Mouse (Mus musculus) kidney, embryonic 16.5 days (tissue): ENCODE data around the gene Pdcd4. TPM values are rescaled to one million over a fixed set of nuclear protein-coding genes. Genes with fewer than 3 reads are reported as not detected.

Source experiments
- ATAC-seq: fragments of 200-750 bp; cut with Nextera tagmentation; 2 replicates; pipeline ENCODE4 v1.8.0; 2017; ENCODE audit warnings: moderate TSS enrichment; ENCODE audit not compliant: low FRiP score, low TSS enrichment
- H3K27ac ChIP-seq: fragments of 300-500 bp; sonication (generic); 2 replicates; pipeline ENCODE4 v1.5.1; 2014; ENCODE audit warnings: low read length
- H3K27me3 ChIP-seq: fragments of 300-500 bp; sonication (generic); 2 replicates; pipeline ENCODE4 v1.6.1; 2014; ENCODE audit warnings: low read length, control low read depth, mixed read lengths; ENCODE audit not compliant: insufficient read depth
- H3K36me3 ChIP-seq: fragments of 300-500 bp; sonication (generic); 2 replicates; pipeline ENCODE4 v1.6.1; 2014; ENCODE audit warnings: low read length, control low read depth, mixed read lengths; ENCODE audit not compliant: insufficient read depth
- H3K4me1 ChIP-seq: fragments of 300-500 bp; sonication (generic); 2 replicates; pipeline ENCODE4 v1.6.1; 2014; ENCODE audit warnings: low read length, control low read depth, mixed read lengths; ENCODE audit not compliant: insufficient read depth
- H3K4me2 ChIP-seq: fragments of 300-500 bp; sonication (generic); replicated peaks from 2 replicates; pipeline ENCODE4 v1.6.1; 2014; ENCODE audit warnings: low read depth, low read length
- H3K4me3 ChIP-seq: fragments of 300-500 bp; sonication (generic); 2 replicates; pipeline ENCODE4 v1.5.1; 2014; ENCODE audit warnings: mild to moderate bottlenecking, low read length
- H3K9ac ChIP-seq: fragments of 300-500 bp; sonication (generic); replicated peaks from 2 replicates; pipeline ENCODE4 v1.6.1; 2014; ENCODE audit warnings: low read length
- H3K9me3 ChIP-seq: fragments of 300-500 bp; sonication (generic); 2 replicates; pipeline ENCODE4 v1.6.1; 2016; ENCODE audit warnings: low read length, control low read depth
- WGBS: fragments of 180-500 bp; shearing (Covaris S2); extraction: QIAGEN DNeasy Blood & Tissue Kit; methylation state at CpG from one replicate; pipeline ENCODE4 v1.1.7; 2014; 5-methylcytosine and 5-hydroxymethylcytosine counted together
- polyA plus RNA-seq: library from polyadenylated mRNA; unstranded; fragments of >200 nt; fragmentation: Nextera tagmentation; extraction: Ambion mirVana; gene quantifications from 2 replicates; pipeline ENCODE4 v1.2.1, GENCODE M21; 2015

Gene Pdcd4
- polyA plus RNA-seq, 1 experiment from 2014 or later: 106 TPM

DNA sequence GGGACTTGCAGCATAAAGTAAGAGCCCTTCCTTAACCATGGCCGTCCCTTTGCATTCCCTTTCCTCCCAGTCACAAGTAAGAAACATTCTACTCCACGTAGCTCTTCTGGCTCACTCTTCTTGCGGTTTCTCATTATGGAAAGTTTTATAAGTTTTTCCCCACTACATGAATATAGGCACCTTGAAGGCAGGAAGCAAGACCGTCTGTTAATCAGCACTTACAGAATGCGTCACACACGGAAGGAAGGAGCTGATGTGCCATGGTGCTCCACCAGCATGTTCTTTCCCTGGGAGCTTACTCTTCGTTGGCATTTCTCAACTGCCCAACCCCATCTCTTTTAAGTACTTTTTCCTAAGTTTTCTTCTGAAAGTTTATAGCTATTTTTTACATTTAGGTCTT lies 79.9 kb downstream of the Pdcd4 start:
- Histone ChIP-seq H3K36me3 (peaks cover 4% of the 10 kb centered on the region; the same call in 1 of the 2 replicates), H3K4me2 (no peak overlapping the region), H3K9me3 (no peaks in the 10 kb centered on the region; the same call in 1 of the 2 replicates), H3K4me1 (no peaks in the 10 kb centered on the region), H3K9ac (no peak overlapping the region), H3K27me3 (no peaks in the 10 kb centered on the region), H3K27ac (no peak overlapping the region), H3K4me3 (no peak overlapping the region)
- no peak for ATAC-seq
- WGBS: 72% methylated on average over 7 of the region's 7 CpGs

GRCm38 (mm10) chr19:53973656-53974055 lies 81.6 kb downstream of the Pdcd4 start:
- Histone ChIP-seq H3K27me3 (no peaks in the 10 kb centered on the region), H3K4me2 (no peak overlapping the region)
- ATAC-seq: no peak

More at GRCm38 (mm10) chr19:53973656-53974055, 81.6 kb downstream of the Pdcd4 start:
- Histone ChIP-seq H3K36me3 (peaks cover 9% of the 10 kb centered on the region; the same call in 1 of the 2 replicates), H3K9ac (no peak overlapping the region), H3K4me3 (no peak overlapping the region), H3K27ac (no peak overlapping the region), H3K9me3 (peaks cover 4% of the 10 kb centered on the region), H3K4me1 (no peaks in the 10 kb centered on the region)
- WGBS: 70% methylated on average over 1 of the region's 1 CpGs

Other genes with a start within 250 kb of the Pdcd4 start
- 2.5 and 3.1 TPM in 2 replicates for gene Rbm20, start 214.9 kb upstream of the Pdcd4 start, polyA plus RNA-seq
- 43.1 and 48.9 TPM in 2 replicates for gene Shoc2, start 52.1 kb downstream of the Pdcd4 start, polyA plus RNA-seq
- gene Bbip1, start 52.4 kb downstream of the Pdcd4 start, polyA plus RNA-seq: 64.5 and 76.3 TPM in 2 replicates
- 0.51 and 1.1 TPM in 2 replicates for gene Adra2a, start 151.9 kb downstream of the Pdcd4 start, polyA plus RNA-seq